Mouse (Mus musculus): ENCODE results near the gene Gm20517. TPM values are rescaled to one million over a fixed set of nuclear protein-coding genes. Genes with fewer than 3 reads are reported as not detected.
"Not testable (repeated sequence)": the region's sequence is repeated elsewhere in the genome, so short reads cannot be mapped to it uniquely, and the experiment has no call there.

The Gm20517 gene
- polyA plus RNA-seq, 1 experiment from 2014 or later = 1.3 TPM

DNA sequence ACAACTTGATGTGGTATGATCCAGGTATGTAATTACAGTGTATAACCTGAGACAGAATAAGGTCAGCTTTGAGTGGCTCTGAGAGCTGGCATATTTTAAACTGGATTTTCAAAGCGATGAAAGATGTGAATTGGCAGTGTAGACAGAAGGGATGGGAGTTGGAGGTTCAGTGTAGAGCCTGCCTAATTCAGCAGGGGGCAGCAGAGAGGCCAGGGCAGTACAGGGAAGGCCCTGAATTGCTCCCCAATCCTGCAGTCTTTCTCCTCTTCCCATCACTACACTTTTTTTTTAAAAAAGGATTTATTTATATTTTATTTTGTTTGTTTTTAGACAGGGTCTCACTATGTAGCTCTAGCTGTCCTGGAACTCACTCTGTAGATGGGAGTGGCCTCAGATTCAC, 2.6 kb downstream of the Gm20517 start:
- peaks cover 13% of the 10 kb centered on the region; the same call in 1 of the 2 replicates for H3K36me3 ChIP-seq (ENCODE audit: control insufficient read depth, insufficient read depth, low read length)
- no peaks in the 10 kb centered on the region for H3K27me3 ChIP-seq (ENCODE audit: control insufficient read depth, insufficient read depth, low read length)
- peaks cover 3% of the 10 kb centered on the region; the same call in 1 of the 2 replicates for H3K4me1 ChIP-seq (ENCODE audit: control insufficient read depth, insufficient read depth, low read length)
- H3K9ac ChIP-seq (ENCODE audit: low read length) = no peak overlapping the region
- no peak overlapping the region for H3K27ac ChIP-seq (replicated peaks; ENCODE audit: low read depth, low read length)
- DNase-seq (ENCODE audit: low spot score) (no peak), ATAC-seq (ENCODE audit: insufficient number of reproducible peaks, low FRiP score, low TSS enrichment, low read depth) (no peak)
- no peak overlapping the region for H3K4me2 ChIP-seq (ENCODE audit: low read depth, severe bottlenecking)
- H3K9me3 ChIP-seq (ENCODE audit: control insufficient read depth, low read length) = no peaks in the 10 kb centered on the region
- H3K4me3 ChIP-seq (ENCODE audit: low read depth, low read length) = no peak overlapping the region
- 85% methylated on average over 1 of the region's 1 CpGs for WGBS

DNA sequence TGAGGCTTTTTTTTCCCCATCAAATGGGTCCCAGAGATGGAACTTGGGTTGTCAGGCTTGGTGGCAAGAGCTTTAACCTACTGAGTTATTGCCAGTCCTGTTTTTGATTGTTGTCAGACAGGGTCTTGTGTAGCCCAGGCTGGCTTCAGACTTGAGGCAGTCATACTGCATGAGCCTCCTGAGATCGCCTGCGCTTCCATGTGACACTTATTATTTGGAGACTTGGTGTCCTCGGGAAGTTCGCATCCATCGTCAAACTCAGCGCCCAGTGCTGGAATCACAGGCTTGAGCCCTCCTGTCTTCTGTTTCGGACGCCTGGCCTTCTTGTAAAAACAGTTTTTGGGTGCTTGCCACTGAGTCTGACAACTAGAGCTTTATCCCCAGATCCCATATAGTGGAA, 4.7 kb downstream of the Gm20517 start:
- Histone ChIP-seq H3K27ac (replicated peaks; ENCODE audit: low read depth, low read length) (no peak overlapping the region), H3K9ac (ENCODE audit: low read length) (no peak overlapping the region), H3K4me3 (ENCODE audit: low read depth, low read length) (no peak overlapping the region), H3K27me3 (ENCODE audit: control insufficient read depth, insufficient read depth, low read length) (no peaks in the 10 kb centered on the region), H3K4me2 (ENCODE audit: low read depth, severe bottlenecking) (no peak overlapping the region), H3K9me3 (ENCODE audit: control insufficient read depth, low read length) (no peaks in the 10 kb centered on the region), H3K4me1 (ENCODE audit: control insufficient read depth, insufficient read depth, low read length) (peaks cover 3% of the 10 kb centered on the region; the same call in 1 of the 2 replicates), H3K36me3 (ENCODE audit: control insufficient read depth, insufficient read depth, low read length) (peaks cover 13% of the 10 kb centered on the region; the same call in 1 of the 2 replicates)
- no peak for ATAC-seq (ENCODE audit: insufficient number of reproducible peaks, low FRiP score, low TSS enrichment, low read depth)
- DNase-seq (ENCODE audit: low spot score) = no peak
- WGBS = 93% methylated on average over 8 of the region's 8 CpGs

DNA sequence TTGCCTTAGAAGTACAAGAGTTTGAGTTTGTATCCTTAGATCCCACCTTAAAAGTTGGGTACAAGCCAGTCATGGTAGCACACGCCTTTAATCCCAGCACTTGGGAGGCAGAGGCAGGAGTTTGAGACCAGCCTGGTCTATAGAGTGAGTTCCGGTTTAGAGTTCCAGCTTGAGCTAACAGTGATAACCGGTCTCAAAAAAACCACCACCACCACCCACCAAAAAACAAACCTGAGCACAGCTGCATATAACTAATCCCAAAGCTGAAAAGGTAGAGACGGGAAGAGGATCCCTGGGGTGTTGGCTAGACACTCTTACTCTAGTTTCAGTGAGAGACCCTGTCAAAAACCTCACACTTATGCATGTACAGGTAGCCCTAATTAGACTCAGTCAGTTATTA, 5.3 kb downstream of the Gm20517 start:
- no peak for ATAC-seq (ENCODE audit: insufficient number of reproducible peaks, low FRiP score, low TSS enrichment, low read depth)
- Histone ChIP-seq H3K27me3 (ENCODE audit: control insufficient read depth, insufficient read depth, low read length) (no peaks in the 10 kb centered on the region), H3K9ac (ENCODE audit: low read length) (no peak overlapping the region), H3K4me1 (ENCODE audit: control insufficient read depth, insufficient read depth, low read length) (peaks cover 3% of the 10 kb centered on the region; the same call in 1 of the 2 replicates), H3K27ac (replicated peaks; ENCODE audit: low read depth, low read length) (no peak overlapping the region), H3K4me2 (ENCODE audit: low read depth, severe bottlenecking) (no peak overlapping the region), H3K36me3 (ENCODE audit: control insufficient read depth, insufficient read depth, low read length) (peaks cover 13% of the 10 kb centered on the region; the same call in 1 of the 2 replicates), H3K9me3 (ENCODE audit: control insufficient read depth, low read length) (no peaks in the 10 kb centered on the region), H3K4me3 (ENCODE audit: low read depth, low read length) (no peak overlapping the region)
- 93% methylated on average over 4 of the region's 4 CpGs for WGBS
- no peak for DNase-seq (ENCODE audit: low spot score)

DNA sequence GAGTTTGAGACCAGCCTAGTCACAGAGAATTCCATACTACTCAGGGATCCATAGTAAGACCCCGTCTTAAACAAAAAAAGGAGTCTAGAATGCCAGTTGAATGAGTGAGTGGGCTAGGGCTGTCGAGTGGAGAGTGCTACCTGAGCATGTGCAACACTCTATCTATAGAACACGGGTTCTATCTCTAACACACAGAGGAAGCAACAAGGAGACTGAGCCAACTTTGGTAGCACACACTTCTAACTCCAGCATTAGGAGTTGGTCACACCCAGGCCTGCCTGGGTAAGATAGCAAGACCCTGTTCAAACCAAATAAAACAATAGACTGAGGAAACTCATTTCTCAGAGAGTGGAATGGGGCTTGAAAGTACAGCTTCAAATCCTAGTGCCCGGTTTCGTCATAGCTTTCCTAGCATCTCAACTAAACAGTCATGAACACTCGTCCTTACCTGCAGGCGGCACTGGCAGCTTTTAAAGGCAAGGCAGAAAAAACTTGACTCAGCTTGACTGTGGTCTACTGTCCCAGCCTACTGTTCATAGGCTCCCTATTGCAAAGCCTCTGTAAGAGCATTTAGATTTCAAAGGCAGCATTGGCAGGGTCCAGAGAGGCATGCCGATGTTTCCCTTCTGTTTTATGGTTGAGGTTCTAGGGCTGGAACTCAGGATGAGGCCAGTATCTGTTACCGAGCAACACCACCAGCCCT, 6.4 kb downstream of the Gm20517 start:
- no peak for DNase-seq (ENCODE audit: low spot score)
- 92% methylated on average over 9 of the region's 9 CpGs for WGBS
- H3K27ac ChIP-seq (replicated peaks; ENCODE audit: low read depth, low read length) = no peak overlapping the region

DNA sequence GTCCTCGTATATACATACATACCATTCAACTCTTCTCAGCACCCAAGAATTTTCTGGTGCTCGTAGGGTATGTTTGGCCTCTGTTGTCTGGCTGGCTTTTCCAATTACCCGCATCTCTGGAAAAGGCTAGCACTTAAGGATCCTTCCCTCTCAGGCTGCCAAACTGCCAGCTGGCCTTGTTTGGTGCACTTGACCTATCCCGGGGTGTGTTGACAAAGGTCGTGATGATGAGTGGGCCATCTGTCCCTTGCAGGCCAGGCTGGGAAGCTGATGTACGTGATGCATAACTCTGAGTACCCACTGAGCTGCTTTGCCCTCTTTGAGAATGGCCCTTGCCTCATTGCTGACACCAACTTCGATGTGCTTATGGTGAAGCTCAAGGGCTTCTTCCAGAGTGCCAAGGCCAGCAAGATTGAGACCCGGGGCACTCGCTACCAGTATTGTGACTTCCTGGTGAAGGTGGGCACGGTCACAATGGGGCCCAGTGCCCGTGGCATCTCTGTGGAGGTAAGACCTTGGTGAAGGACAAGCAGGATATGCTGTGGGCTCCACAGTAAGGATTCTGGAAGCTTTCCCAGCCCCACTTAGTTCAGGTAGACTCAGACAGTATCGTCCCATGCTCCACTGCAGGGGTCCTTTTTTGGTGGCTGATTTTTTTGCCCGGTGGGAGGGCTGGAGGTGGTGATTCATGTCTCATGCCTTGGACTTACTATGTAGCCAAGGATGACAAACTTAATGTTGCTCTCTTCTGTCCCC, 7.3 kb downstream of the Gm20517 start:
- peaks cover 29% of the 10 kb centered on the region; the same call in 1 of the 2 replicates for H3K36me3 ChIP-seq (ENCODE audit: control insufficient read depth, insufficient read depth, low read length)
- no peak overlapping the region for H3K27ac ChIP-seq (replicated peaks; ENCODE audit: low read depth, low read length)
- no peaks in the 10 kb centered on the region for H3K4me1 ChIP-seq (ENCODE audit: control insufficient read depth, insufficient read depth, low read length)
- ATAC-seq (ENCODE audit: insufficient number of reproducible peaks, low FRiP score, low TSS enrichment, low read depth) (no peak), DNase-seq (ENCODE audit: low spot score) (no peak)
- no peaks in the 10 kb centered on the region for H3K27me3 ChIP-seq (ENCODE audit: control insufficient read depth, insufficient read depth, low read length)
- H3K4me3 ChIP-seq (ENCODE audit: low read depth, low read length) = no peak overlapping the region
- H3K4me2 ChIP-seq (ENCODE audit: low read depth, severe bottlenecking) = no peak overlapping the region
- H3K9me3 ChIP-seq (ENCODE audit: control insufficient read depth, low read length) = no peaks in the 10 kb centered on the region
- no peak overlapping the region for H3K9ac ChIP-seq (ENCODE audit: low read length)
- 91% methylated on average over 13 of the region's 13 CpGs for WGBS

More for the DNA sequence above, 6.4 kb downstream of the Gm20517 start:
- H3K4me1 ChIP-seq (ENCODE audit: control insufficient read depth, insufficient read depth, low read length) = no peaks in the 10 kb centered on the region
- ATAC-seq (ENCODE audit: insufficient number of reproducible peaks, low FRiP score, low TSS enrichment, low read depth) = no peak
- no peak overlapping the region for H3K9ac ChIP-seq (ENCODE audit: low read length)
- no peaks in the 10 kb centered on the region for H3K27me3 ChIP-seq (ENCODE audit: control insufficient read depth, insufficient read depth, low read length)
- peaks cover 19% of the 10 kb centered on the region; the same call in 1 of the 2 replicates for H3K36me3 ChIP-seq (ENCODE audit: control insufficient read depth, insufficient read depth, low read length)
- no peaks in the 10 kb centered on the region for H3K9me3 ChIP-seq (ENCODE audit: control insufficient read depth, low read length)
- no peak overlapping the region for H3K4me2 ChIP-seq (ENCODE audit: low read depth, severe bottlenecking)
- no peak overlapping the region for H3K4me3 ChIP-seq (ENCODE audit: low read depth, low read length)

DNA sequence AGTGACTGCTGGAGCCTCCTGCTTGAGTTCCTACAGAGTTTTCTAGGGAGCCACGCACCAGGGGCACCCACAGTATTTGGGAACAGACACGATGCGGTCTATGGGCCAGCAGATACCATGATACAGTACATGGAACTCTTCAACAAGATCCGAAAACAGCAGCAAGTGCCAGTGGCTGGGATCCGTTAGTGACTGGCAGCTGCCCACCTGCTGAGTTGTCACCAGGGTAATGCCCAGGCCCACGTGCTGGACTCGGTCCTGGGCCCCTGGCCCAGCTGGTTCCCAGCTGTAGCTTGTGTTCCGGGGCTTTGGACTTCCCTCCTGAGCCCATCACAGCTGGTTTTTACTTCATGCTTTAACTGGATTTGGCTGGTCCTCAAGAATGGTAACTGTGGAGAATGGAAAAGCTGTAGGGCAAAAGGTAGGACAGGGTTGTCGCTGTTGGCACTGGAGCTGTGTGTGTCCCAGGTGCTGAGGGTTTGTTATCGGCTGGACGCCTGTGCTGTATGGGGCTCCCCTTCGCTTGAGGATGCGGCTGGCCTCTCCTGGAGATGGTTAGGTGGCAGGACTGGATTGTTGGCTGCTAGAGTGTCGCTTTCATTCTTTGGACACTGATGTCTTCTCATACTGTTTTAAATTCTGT, 11.6 kb downstream of the Gm20517 start:
- Histone ChIP-seq H3K9me3 (ENCODE audit: control insufficient read depth, low read length) (no peaks in the 10 kb centered on the region), H3K4me3 (ENCODE audit: low read depth, low read length) (no peak overlapping the region), H3K4me2 (ENCODE audit: low read depth, severe bottlenecking) (no peak overlapping the region), H3K4me1 (ENCODE audit: control insufficient read depth, insufficient read depth, low read length) (no peaks in the 10 kb centered on the region; the same call in 1 of the 2 replicates), H3K27me3 (ENCODE audit: control insufficient read depth, insufficient read depth, low read length) (no peaks in the 10 kb centered on the region), H3K27ac (replicated peaks; ENCODE audit: low read depth, low read length) (no peak overlapping the region), H3K9ac (ENCODE audit: low read length) (no peak overlapping the region), H3K36me3 (ENCODE audit: control insufficient read depth, insufficient read depth, low read length) (peaks cover 31% of the 10 kb centered on the region)
- no peak for ATAC-seq (ENCODE audit: insufficient number of reproducible peaks, low FRiP score, low TSS enrichment, low read depth)
- no peak for DNase-seq (ENCODE audit: low spot score)
- WGBS = 95% methylated on average over 14 of the region's 14 CpGs

DNA sequence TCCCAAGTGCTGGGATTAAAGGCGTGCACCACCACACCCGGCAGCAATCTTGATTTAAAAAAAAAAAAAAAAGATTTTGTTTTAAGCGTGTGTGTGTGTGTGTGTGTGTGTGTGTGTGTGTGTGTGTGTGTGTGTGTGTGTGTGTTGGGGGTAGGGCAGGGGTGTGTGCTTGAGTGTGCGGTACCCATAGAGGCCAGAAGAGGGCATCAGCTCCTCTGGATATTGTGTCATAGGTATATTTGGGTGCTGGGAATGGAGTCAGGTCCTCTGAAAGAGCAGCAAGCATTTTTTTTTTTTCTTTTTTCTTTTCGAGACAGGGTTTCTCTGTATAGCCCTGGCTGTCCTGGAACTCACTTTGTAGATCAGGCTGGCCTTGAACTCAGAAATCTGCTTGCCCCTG, 13.2 kb downstream of the Gm20517 start:
- not testable (repeated sequence) for DNase-seq (ENCODE audit: low spot score); H3K27ac ChIP-seq (replicated peaks; ENCODE audit: low read depth, low read length); H3K4me2 ChIP-seq (ENCODE audit: low read depth, severe bottlenecking); H3K4me3 ChIP-seq (ENCODE audit: low read depth, low read length); H3K27me3 ChIP-seq (ENCODE audit: control insufficient read depth, insufficient read depth, low read length); H3K4me1 ChIP-seq (ENCODE audit: control insufficient read depth, insufficient read depth, low read length); H3K9ac ChIP-seq (ENCODE audit: low read length); ATAC-seq (ENCODE audit: insufficient number of reproducible peaks, low FRiP score, low TSS enrichment, low read depth); H3K9me3 ChIP-seq (ENCODE audit: control insufficient read depth, low read length)
- H3K36me3 ChIP-seq (ENCODE audit: control insufficient read depth, insufficient read depth, low read length) = peaks cover 25% of the 10 kb centered on the region
- WGBS = 95% methylated on average over 5 of the region's 5 CpGs

DNA sequence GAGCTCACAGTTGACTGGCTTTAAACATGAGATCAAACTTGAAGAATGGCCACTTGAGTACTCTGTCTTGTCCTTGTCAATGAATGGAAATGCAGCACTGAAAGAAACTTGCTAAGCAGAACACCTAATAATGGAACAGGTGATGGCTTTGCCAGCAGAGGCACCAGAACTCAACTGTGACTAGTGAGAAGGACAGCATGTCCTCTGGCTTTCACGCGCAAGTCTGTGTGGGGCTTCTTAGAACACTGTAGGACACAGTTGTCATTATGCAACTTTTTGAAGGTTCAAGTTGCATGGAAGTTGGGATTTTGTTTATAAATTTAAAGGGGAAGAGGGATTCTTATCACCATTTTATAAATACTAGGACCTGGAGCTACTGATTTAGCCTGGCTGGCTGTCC, 13.7 kb downstream of the Gm20517 start:
- peaks cover 25% of the 10 kb centered on the region for H3K36me3 ChIP-seq (ENCODE audit: control insufficient read depth, insufficient read depth, low read length)
- no peak overlapping the region for H3K9ac ChIP-seq (ENCODE audit: low read length)
- no peak overlapping the region for H3K4me3 ChIP-seq (ENCODE audit: low read depth, low read length)
- H3K4me1 ChIP-seq (ENCODE audit: control insufficient read depth, insufficient read depth, low read length) = peaks cover under 1% of the 10 kb centered on the region; the same call in 1 of the 2 replicates
- H3K9me3 ChIP-seq (ENCODE audit: control insufficient read depth, low read length) = no peaks in the 10 kb centered on the region
- no peak overlapping the region for H3K4me2 ChIP-seq (ENCODE audit: low read depth, severe bottlenecking)
- ATAC-seq (ENCODE audit: insufficient number of reproducible peaks, low FRiP score, low TSS enrichment, low read depth) (no peak), DNase-seq (ENCODE audit: low spot score) (no peak)
- WGBS = 98% methylated on average over 2 of the region's 2 CpGs
- no peaks in the 10 kb centered on the region for H3K27me3 ChIP-seq (ENCODE audit: control insufficient read depth, insufficient read depth, low read length)
- H3K27ac ChIP-seq (replicated peaks; ENCODE audit: low read depth, low read length) = no peak overlapping the region

Measured in limb, embryonic 11.5 days (tissue).